Mouse (Mus musculus): ENCODE data around the gene Stx19. TPM values are rescaled to one million over a fixed set of nuclear protein-coding genes. Genes with fewer than 3 reads are reported as not detected.

Stx19 gene
- polyA plus RNA-seq, 1 experiment from 2014 or later: 0.63 TPM

DNA sequence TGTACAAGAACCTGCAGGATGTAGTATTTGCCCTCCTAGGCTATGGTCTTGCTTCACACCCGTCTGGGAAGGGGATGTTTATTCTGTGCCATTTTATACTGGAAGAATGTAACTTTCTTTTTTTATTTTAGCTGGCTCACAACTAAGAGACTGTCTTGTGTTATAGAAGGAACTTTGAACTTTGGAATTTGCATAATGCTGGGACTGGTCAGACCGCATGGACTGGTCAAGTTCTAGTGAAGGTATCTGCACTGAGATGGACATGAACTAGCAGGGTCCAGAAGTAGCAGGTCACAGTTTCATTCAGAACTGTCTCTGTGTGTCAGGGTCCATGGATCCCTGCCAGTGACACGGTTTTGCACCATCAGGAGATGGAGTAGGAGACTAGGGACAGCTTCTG lies 14.6 kb upstream of the Stx19 start:
- ATAC-seq (ENCODE audit: low read depth): no peak
- no peak overlapping the region for H3K4me2 ChIP-seq (ENCODE audit: low read depth, low read length)
- H3K4me3 ChIP-seq (ENCODE audit: low read depth, low read length): no peak overlapping the region
- peaks cover 34% of the 10 kb centered on the region for H3K36me3 ChIP-seq (ENCODE audit: control insufficient read depth, insufficient read depth, low read length)
- no peaks in the 10 kb centered on the region for H3K4me1 ChIP-seq (ENCODE audit: control insufficient read depth, insufficient read depth, low read length)
- no peaks in the 10 kb centered on the region for H3K27me3 ChIP-seq (replicated peaks; ENCODE audit: control insufficient read depth, insufficient read depth, low read length)
- H3K9ac ChIP-seq (ENCODE audit: low read depth, low read length): no peak overlapping the region
- H3K27ac ChIP-seq (replicated peaks; ENCODE audit: low read depth, low read length): no peak overlapping the region
- 76% methylated on average over 3 of the region's 3 CpGs for WGBS
- no peak for DNase-seq (ENCODE audit: low spot score)
- H3K9me3 ChIP-seq (ENCODE audit: control insufficient read depth, low read length): no peaks in the 10 kb centered on the region

DNA sequence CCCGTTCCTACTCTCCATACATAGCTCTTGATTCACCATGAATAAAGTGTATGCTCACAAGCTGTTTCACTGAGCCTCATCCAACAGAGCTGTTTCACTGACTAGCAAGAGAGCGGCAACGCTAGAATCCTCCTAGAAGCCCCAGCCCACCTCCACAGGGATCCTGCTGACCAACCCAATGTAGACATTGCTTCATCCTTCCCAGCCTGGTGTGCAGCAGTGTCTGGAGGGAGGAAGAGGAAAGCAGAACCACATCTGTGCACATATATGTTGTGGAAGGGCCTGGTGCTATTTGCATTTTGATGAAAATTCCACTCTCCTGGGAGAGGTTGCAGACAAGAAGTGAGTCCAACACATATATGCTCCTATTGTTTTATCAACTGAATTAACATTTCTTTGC lies 9.9 kb upstream of the Stx19 start:
- Histone ChIP-seq H3K4me1 (ENCODE audit: control insufficient read depth, insufficient read depth, low read length) (no peaks in the 10 kb centered on the region), H3K27ac (replicated peaks; ENCODE audit: low read depth, low read length) (no peak overlapping the region), H3K36me3 (ENCODE audit: control insufficient read depth, insufficient read depth, low read length) (peaks cover 21% of the 10 kb centered on the region), H3K9me3 (ENCODE audit: control insufficient read depth, low read length) (no peaks in the 10 kb centered on the region), H3K4me3 (ENCODE audit: low read depth, low read length) (no peak overlapping the region), H3K9ac (ENCODE audit: low read depth, low read length) (no peak overlapping the region), H3K4me2 (ENCODE audit: low read depth, low read length) (no peak overlapping the region), H3K27me3 (replicated peaks; ENCODE audit: control insufficient read depth, insufficient read depth, low read length) (no peaks in the 10 kb centered on the region)
- DNase-seq (ENCODE audit: low spot score) (no peak), ATAC-seq (ENCODE audit: low read depth) (no peak)
- 91% methylated on average over 3 of the region's 3 CpGs for WGBS

DNA sequence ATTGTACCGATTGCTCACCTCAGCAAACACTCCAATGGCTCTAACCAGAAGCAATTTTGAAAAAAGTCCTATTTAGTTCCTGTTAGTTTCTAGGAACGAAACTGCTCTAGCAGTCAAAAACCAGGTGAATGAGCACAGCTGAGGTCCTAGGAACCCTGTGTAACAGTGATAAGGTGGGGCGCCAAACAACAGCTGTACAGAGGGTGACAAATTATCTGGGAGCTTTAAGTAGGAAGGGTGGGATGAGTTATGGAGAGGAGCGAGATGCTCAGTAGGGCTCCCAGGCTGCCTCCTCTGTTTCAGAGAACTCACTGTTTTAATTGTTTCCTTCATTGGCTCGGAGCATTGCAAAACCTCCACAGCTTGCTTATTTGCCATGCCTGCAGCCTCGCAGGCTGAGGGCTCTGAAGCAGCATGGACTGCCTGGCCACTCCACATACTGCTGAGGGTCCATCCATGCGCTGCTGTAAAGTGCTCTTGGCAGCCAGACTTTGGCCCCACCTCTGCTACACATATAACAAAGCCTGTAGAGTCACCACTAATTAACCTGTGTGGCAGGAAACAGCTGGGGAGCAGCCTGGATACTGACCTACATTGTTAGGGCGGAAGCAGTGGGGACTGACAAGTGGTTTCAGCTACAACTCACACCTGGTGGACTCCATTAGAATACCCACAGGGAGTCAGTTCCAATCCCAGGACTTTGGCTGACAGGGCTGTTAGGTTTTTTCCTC lies 7.1 kb upstream of the Stx19 start:
- no peak overlapping the region for H3K4me3 ChIP-seq (ENCODE audit: low read depth, low read length)
- no peak overlapping the region for H3K4me2 ChIP-seq (ENCODE audit: low read depth, low read length)
- H3K27ac ChIP-seq (replicated peaks; ENCODE audit: low read depth, low read length): no peak overlapping the region
- ATAC-seq (ENCODE audit: low read depth) (peak; percentile 67; the same call in 1 of the 2 replicates), DNase-seq (ENCODE audit: low spot score) (peak; percentile 41)
- 0 out of 2 replicates have a peak, but pooled peaks cover 12% of the 10 kb centered on the region for H3K36me3 ChIP-seq (ENCODE audit: control insufficient read depth, insufficient read depth, low read length)
- no peaks in the 10 kb centered on the region for H3K27me3 ChIP-seq (replicated peaks; ENCODE audit: control insufficient read depth, insufficient read depth, low read length)
- H3K9ac ChIP-seq (ENCODE audit: low read depth, low read length): no peak overlapping the region
- 61% methylated on average over 8 of the region's 8 CpGs for WGBS
- no peaks in the 10 kb centered on the region for H3K4me1 ChIP-seq (ENCODE audit: control insufficient read depth, insufficient read depth, low read length)
- H3K9me3 ChIP-seq (ENCODE audit: control insufficient read depth, low read length): no peaks in the 10 kb centered on the region

DNA sequence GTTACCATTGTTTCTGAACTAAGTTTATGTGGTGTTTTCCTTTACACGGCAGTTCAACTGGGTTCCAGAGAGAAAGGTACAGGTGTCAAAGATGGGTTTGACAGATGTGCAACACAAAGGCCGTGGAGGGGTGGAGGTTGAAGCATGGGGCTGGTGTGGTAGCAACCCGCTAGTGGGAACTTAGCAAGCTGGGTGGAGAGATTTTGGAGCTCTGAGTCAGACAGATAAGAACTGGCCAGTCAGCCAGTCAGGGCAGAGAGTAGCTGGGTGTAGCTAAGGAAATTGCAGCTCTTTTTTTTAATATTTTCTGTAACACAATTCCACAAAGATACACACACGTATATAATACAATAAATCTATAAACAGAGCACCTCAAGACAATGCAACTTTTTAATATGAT lies 3.6 kb upstream of the Stx19 start:
- H3K4me1 ChIP-seq (ENCODE audit: control insufficient read depth, insufficient read depth, low read length): no peaks in the 10 kb centered on the region
- H3K4me2 ChIP-seq (ENCODE audit: low read depth, low read length): no peak overlapping the region
- DNase-seq (ENCODE audit: low spot score) (no peak), ATAC-seq (ENCODE audit: low read depth) (no peak)
- H3K27ac ChIP-seq (replicated peaks; ENCODE audit: low read depth, low read length): no peak overlapping the region
- H3K4me3 ChIP-seq (ENCODE audit: low read depth, low read length): no peak overlapping the region
- 0 out of 2 replicates have a peak, but pooled peaks cover 6% of the 10 kb centered on the region for H3K36me3 ChIP-seq (ENCODE audit: control insufficient read depth, insufficient read depth, low read length)
- 88% methylated on average over 4 of the region's 4 CpGs for WGBS
- H3K9ac ChIP-seq (ENCODE audit: low read depth, low read length): no peak overlapping the region
- H3K27me3 ChIP-seq (replicated peaks; ENCODE audit: control insufficient read depth, insufficient read depth, low read length): no peaks in the 10 kb centered on the region
- no peaks in the 10 kb centered on the region for H3K9me3 ChIP-seq (ENCODE audit: control insufficient read depth, low read length)

DNA sequence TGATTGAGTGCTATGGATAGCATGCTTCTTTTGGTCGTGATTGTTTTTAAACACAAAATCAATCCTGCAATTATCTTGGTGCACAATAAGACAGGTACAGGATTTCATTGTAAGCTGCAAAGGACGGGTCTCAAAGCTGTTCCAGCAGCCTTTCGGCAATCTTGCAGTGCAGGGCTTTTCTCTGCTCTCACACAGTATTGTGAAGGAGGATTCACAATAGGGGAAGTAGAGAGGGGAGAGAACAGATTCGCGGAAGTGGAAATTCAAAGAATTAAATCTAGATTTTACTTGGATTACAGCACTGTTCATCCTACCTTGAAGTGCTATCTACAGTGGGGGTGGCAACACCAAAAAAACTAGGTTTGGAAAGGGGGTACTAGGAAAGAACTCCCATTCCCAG lies 686 bp upstream of the Stx19 start:
- H3K27ac ChIP-seq (replicated peaks; ENCODE audit: low read depth, low read length): no peak overlapping the region
- H3K4me1 ChIP-seq (ENCODE audit: control insufficient read depth, insufficient read depth, low read length): no peaks in the 10 kb centered on the region
- 0 out of 2 replicates have a peak, but pooled peaks cover 6% of the 10 kb centered on the region for H3K36me3 ChIP-seq (ENCODE audit: control insufficient read depth, insufficient read depth, low read length)
- H3K4me3 ChIP-seq (ENCODE audit: low read depth, low read length): no peak overlapping the region
- H3K4me2 ChIP-seq (ENCODE audit: low read depth, low read length): no peak overlapping the region
- H3K9ac ChIP-seq (ENCODE audit: low read depth, low read length): no peak overlapping the region
- 79% methylated on average over 5 of the region's 5 CpGs for WGBS
- H3K27me3 ChIP-seq (replicated peaks; ENCODE audit: control insufficient read depth, insufficient read depth, low read length): no peaks in the 10 kb centered on the region
- no peak for ATAC-seq (ENCODE audit: low read depth)
- DNase-seq (ENCODE audit: low spot score): no peak
- H3K9me3 ChIP-seq (ENCODE audit: control insufficient read depth, low read length): no peaks in the 10 kb centered on the region

DNA sequence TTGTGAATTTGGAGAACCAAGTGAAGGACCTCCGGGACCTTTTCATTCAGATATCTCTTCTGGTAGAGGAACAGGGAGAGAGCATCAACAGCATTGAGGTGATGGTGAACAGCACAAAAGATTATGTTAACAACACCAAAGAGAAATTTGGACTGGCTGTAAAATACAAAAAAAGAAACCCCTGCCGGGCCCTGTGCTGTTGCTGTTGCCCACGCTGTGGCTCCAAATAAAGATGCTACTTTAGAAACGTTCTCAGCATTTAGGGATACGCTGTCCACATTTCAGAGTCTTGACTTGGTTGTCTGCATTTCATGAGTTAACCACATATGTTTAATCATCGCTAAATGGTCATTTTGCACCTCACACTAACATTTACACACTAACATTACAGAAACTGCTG lies 8.0 kb downstream of the Stx19 start:
- Histone ChIP-seq H3K27ac (replicated peaks; ENCODE audit: low read depth, low read length) (no peak overlapping the region), H3K9ac (ENCODE audit: low read depth, low read length) (no peak overlapping the region), H3K4me1 (ENCODE audit: control insufficient read depth, insufficient read depth, low read length) (no peaks in the 10 kb centered on the region), H3K4me2 (ENCODE audit: low read depth, low read length) (no peak overlapping the region), H3K36me3 (ENCODE audit: control insufficient read depth, insufficient read depth, low read length) (0 out of 2 replicates have a peak, but pooled peaks cover 10% of the 10 kb centered on the region), H3K27me3 (replicated peaks; ENCODE audit: control insufficient read depth, insufficient read depth, low read length) (no peaks in the 10 kb centered on the region), H3K4me3 (ENCODE audit: low read depth, low read length) (no peak overlapping the region), H3K9me3 (ENCODE audit: control insufficient read depth, low read length) (no peaks in the 10 kb centered on the region)
- no peak for DNase-seq (ENCODE audit: low spot score)
- ATAC-seq (ENCODE audit: low read depth): no peak
- WGBS: 94% methylated on average over 6 of the region's 6 CpGs

DNA sequence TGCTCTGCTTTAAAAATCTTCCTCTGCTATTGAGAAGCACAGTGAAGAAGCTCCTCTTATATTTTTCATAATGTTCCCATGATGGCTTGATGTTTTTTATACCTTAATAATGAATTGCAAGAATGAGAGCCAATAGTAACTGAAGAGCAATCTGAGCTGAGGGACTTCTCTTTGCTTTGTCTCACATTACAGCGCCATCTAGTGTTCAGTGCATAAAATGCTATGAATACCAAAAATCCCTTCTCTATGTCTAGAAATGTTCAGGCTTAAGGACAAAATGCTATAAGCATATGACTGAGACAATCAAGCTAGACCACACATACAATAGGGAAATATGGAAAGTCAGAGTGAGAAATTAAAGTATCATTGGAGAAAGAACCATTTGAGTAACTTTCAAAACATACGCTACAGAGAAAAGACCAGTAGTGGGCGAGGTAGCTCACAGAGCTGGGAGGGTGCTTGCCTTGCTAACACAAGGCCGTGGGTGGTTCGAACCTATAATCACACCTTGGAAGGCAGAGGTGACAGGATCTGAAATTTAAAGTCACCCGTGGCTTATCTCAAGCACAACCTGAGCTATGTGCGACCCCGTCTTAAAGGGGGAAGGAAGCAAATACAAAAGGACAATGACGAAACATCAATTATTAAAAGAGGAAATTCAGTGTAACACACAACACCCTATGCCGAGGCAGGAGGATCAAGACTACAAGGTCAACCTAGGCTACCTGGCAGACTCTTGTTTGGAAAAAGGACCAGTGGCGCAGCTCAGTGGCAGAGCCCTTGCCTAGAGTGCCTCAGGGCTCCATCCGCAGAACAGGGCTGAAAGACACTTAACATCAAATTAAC lies 11.9 kb downstream of the Stx19 start:
- no peak overlapping the region for H3K9ac ChIP-seq (ENCODE audit: low read depth, low read length)
- WGBS: 75% methylated on average over 12 of the region's 12 CpGs
- no peak overlapping the region for H3K4me3 ChIP-seq (ENCODE audit: low read depth, low read length)
- H3K27me3 ChIP-seq (replicated peaks; ENCODE audit: control insufficient read depth, insufficient read depth, low read length): no peaks in the 10 kb centered on the region
- no peak overlapping the region for H3K27ac ChIP-seq (replicated peaks; ENCODE audit: low read depth, low read length)
- H3K36me3 ChIP-seq (ENCODE audit: control insufficient read depth, insufficient read depth, low read length): 0 out of 2 replicates have a peak, but pooled peaks cover 10% of the 10 kb centered on the region
- no peaks in the 10 kb centered on the region for H3K9me3 ChIP-seq (ENCODE audit: control insufficient read depth, low read length)
- DNase-seq (ENCODE audit: low spot score): peak; percentile 77
- H3K4me1 ChIP-seq (ENCODE audit: control insufficient read depth, insufficient read depth, low read length): no peaks in the 10 kb centered on the region
- ATAC-seq (ENCODE audit: low read depth): no peak
- no peak overlapping the region for H3K4me2 ChIP-seq (ENCODE audit: low read depth, low read length)

DNA sequence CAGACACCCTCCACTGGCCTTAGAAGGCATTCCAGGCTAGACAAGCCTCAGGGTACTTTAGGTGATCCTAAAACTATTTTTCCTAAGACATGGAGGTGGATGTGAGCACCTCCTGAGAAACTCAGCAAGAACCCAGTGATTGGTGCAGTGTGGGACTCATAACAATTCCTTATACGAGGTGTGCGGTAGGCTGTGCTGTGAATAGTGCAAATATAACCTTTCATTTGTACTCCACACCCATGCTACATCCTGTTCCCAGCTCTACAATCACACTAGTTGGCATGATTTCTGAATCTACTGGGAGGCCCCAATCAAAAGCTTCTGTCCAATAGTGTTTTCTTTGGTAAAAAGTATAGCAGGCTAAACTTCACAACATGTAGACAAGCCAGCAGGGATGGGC lies 17.6 kb downstream of the Stx19 start:
- WGBS: 86% methylated on average over 2 of the region's 2 CpGs

More for the DNA sequence above, 17.6 kb downstream of the Stx19 start:
- no peak overlapping the region for H3K4me3 ChIP-seq (ENCODE audit: low read depth, low read length)
- ATAC-seq (ENCODE audit: low read depth) (no peak), DNase-seq (ENCODE audit: low spot score) (no peak)
- no peak overlapping the region for H3K4me2 ChIP-seq (ENCODE audit: low read depth, low read length)
- H3K4me1 ChIP-seq (ENCODE audit: control insufficient read depth, insufficient read depth, low read length): no peaks in the 10 kb centered on the region
- no peaks in the 10 kb centered on the region for H3K36me3 ChIP-seq (ENCODE audit: control insufficient read depth, insufficient read depth, low read length)
- H3K27me3 ChIP-seq (replicated peaks; ENCODE audit: control insufficient read depth, insufficient read depth, low read length): no peaks in the 10 kb centered on the region
- H3K9ac ChIP-seq (ENCODE audit: low read depth, low read length): no peak overlapping the region
- no peaks in the 10 kb centered on the region for H3K9me3 ChIP-seq (ENCODE audit: control insufficient read depth, low read length)
- no peak overlapping the region for H3K27ac ChIP-seq (replicated peaks; ENCODE audit: low read depth, low read length)

Data from embryonic facial prominence, embryonic 14.5 days (tissue).